Mouse (Mus musculus): ENCODE measurements at regions not wholly inside any gene's neighbourhood (a gene's known extent, or its start where the extent isn't known, plus 50 kb on each side); places are given as distances from the start of the nearest gene placed in this dataset.
"Not testable (repeated sequence)": the region's sequence is repeated elsewhere in the genome, so short reads cannot be mapped to it uniquely, and the experiment has no call there.

DNA sequence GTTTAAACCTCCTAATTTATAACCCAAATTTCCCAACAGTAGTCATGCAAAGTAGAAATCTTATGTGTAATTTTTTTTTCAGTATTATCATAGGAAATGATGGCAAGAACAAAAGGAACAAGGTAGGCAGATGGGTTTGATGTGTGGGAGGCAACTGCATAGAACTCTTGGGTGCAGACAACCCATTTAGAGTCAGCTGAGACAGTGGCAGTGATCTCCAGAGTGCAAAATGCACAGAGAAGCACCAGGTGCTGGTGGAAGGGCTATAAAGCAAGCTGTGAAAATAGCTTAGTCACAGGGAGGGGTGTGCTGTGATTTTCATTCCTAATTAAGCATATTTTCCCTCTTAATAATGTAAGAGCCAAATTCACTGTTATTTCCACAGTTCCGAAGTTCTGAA is 130.5 kb downstream of the Car2 start:
- DNase-seq (ENCODE audit: low read depth), result no peak

GRCm38 (mm10) chr3:15022773-15023172 is 136.7 kb downstream of the Car2 start:
- no peak for DNase-seq (ENCODE audit: low read depth)

DNA sequence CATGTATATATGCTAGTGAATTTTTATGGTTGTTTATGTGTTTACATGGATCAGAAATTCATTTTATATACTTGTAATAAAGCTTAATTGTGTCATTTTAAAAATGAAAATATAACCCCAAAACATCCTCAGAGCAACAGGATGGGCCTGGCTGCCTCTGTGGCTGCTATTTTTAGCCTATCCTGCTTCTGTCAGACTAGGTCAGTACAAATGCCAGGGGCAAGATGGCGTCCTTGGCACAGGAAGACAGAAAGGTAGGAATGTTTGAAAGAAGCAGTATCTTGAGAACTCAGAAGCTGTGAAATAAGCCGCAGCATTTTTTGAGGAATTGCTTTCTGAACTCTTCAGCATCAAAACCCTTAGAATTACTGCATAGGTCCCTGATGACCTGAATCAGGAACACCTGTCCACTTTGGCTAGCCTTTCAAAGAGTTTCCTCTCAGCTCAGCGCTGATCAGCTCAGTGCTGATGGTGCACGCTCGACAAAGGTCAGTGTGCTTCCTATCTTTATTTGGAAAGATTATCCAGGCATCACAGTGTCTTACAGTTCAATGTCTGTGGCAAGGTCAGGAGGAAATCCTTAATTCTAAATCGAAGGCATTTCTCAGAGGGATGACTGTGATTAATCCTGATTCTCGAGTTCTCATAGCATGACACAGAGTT is 154.9 kb downstream of the Car2 start:
- DNase-seq (ENCODE audit: low read depth), result no peak

DNA sequence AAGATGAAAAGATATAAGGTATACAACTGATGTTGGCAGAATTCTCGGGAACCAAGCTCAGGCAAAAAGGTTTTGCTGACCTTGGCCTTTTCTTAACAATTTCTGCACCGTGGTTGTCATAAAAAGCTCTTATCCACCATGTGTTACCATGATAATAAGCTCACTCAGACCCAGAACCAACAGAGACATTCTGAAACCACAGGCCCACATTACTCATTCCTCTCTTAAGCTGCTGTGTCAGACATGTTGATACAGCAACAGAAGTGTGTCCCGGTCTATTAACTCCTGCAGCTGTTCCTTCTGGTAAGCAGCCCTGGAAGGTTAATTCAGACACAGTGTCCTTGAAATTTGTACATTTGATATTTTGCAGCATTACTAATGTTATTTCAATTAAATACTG is 167.9 kb downstream of the Car2 start:
- DNase-seq (ENCODE audit: low read depth), result no peak

DNA sequence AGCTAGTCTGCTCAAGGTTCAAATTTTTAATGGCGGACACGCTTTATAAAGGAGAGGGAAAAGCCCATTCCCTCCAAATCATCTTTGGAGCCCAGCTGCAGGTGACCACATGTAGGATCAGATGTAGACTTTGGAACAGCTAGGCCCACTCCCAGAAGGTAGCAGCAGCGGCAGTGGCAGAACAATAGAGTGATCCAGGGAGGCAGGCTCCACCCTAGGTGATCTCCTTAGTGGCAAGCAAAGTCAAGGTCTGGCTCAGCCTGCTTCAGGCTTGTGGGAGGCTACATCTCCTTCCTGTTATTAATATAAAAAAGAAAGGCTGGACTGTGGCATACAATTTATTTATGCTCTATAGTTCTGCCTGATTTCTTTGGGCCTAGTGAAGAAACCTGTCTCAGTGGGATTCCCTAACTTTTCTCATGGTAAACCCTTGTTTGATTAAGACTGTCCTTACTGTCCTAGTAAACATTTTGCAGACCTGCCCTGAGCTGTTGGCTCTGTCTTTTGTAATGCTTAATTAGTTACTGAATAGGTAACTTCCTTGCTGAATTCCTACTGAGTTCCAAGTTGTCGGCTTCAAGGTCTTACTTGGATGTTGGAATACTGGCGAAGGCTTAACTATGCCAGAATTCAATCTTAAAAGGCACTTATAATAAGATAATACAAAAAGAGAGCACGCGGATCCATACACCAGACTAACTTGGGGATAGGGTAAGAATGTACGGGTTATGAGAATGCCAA is 169.6 kb downstream of the Car2 start:
- not testable (repeated sequence) for DNase-seq (ENCODE audit: low read depth)

GRCm38 (mm10) chr3:15056788-15057585 is 170.9 kb downstream of the Car2 start:
- not testable (repeated sequence) for DNase-seq (ENCODE audit: low read depth)

- peak; percentile 55 for DNase-seq (ENCODE audit: low read depth)
These were observed 179.6 kb downstream of the Car2 start for GRCm38 (mm10) chr3:15065681-15066080.

GRCm38 (mm10) chr3:15068256-15068655 is 182.2 kb downstream of the Car2 start:
- DNase-seq (ENCODE audit: low read depth), result no peak

- DNase-seq (ENCODE audit: low read depth), result no peak
These were observed 185.2 kb downstream of the Car2 start for GRCm38 (mm10) chr3:15071030-15071883.

DNA sequence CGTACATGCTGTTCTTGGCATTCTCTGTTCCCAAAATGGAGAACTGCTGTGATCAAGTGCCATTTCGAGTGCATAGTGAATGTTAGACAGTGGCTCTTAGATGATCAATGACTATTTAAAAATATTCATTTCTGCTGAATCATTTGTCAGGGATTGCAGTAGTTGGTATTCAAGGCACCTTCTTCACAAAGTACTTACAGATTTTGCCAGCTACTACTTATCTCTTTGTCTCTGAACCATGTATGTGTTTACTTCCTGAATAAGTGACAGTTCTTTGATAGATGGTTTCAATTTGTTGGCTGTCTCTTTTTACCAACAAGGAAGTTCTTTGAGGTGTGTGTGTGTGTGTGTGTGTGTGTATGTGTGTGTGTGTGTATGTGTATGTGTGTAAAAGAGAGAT is 187.3 kb downstream of the Car2 start:
- no peak for DNase-seq (ENCODE audit: low read depth)

DNA sequence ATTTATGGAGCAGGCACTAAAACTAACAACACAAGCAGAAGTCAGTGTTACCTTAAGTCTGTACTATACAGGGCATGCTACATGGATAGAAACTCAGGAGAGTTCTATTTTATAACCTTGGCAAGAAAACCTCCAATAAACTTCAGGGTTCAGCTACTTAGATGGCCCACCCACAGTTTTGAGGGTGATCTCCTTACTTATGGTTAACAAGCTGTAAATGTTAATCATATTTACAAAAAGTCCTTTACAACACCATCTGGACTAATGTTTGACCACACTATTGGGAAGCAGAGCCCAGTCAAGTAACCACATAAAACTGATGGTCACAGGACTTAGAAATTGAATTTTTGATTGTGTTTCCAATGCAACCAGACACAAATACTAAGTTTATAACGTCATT is 187.8 kb downstream of the Car2 start:
- no peak for DNase-seq (ENCODE audit: low read depth)

- DNase-seq (ENCODE audit: low read depth), result no peak
These were observed 188.9 kb downstream of the Car2 start for GRCm38 (mm10) chr3:15074949-15075348.

- DNase-seq (ENCODE audit: low read depth), result no peak
These were observed 204.1 kb downstream of the Car2 start for GRCm38 (mm10) chr3:15090124-15090523.

- no peak for DNase-seq (ENCODE audit: low read depth)
These were observed 212.2 kb downstream of the Car2 start for GRCm38 (mm10) chr3:15098206-15098817.

DNA sequence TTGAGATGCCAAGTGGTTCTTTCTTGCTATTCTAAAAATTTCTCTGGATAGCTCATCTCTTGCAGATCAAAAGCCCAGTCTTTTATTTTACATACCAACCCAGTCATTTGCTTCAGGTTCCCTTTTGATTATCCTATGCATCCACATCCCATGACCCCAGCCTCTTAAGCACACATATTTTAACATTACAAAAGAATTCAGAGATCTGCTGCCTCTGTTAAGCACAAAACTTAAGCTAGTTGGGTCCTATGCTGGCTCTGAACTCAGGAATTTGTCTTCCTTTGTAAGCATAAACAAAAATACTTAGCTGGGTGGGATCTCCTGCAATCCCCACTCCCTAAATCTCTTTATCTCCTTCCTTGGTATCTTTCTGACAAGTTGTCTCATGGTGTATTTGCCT is 212.9 kb downstream of the Car2 start:
- DNase-seq (ENCODE audit: low read depth), result no peak

GRCm38 (mm10) chr3:15105627-15106026 is 219.6 kb downstream of the Car2 start:
- DNase-seq (ENCODE audit: low read depth), result no peak

DNA sequence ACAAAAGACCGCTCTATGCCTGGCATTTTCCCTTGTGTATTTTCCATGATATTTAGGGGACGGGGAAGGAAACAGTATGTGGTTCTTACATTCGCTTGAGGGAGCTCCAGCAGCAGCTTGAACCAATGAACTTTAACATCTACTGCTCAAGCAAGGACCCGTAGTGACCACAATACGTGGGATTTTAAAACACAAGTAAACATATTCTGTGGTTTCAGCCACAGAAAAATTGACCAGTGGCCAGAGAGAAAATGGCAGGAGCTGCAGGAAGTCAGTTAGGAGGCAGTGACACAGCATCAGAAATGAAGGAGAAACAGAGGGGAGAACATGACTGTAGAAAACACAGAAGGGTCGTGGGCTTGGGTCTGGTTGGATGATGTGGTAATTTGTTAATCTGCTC is 220.2 kb downstream of the Car2 start:
- DNase-seq (ENCODE audit: low read depth), result no peak

- no peak for DNase-seq (ENCODE audit: low read depth)
These were observed 221.2 kb downstream of the Car2 start for GRCm38 (mm10) chr3:15107301-15107700.

- no peak for DNase-seq (ENCODE audit: low read depth)
These were observed 222.3 kb downstream of the Car2 start for GRCm38 (mm10) chr3:15108239-15108934.

- no peak for DNase-seq (ENCODE audit: low read depth)
These were observed 221.9 kb downstream of the Gm9733 start for GRCm38 (mm10) chr3:15110037-15110748.
